Mouse (Mus musculus): ENCODE results near the gene Smc3. TPM values are rescaled to one million over a fixed set of nuclear protein-coding genes. Genes with fewer than 3 reads are reported as not detected.

Gene Smc3
- polyA plus RNA-seq, 1 experiment from 2014 or later: 67.8 TPM

DNA sequence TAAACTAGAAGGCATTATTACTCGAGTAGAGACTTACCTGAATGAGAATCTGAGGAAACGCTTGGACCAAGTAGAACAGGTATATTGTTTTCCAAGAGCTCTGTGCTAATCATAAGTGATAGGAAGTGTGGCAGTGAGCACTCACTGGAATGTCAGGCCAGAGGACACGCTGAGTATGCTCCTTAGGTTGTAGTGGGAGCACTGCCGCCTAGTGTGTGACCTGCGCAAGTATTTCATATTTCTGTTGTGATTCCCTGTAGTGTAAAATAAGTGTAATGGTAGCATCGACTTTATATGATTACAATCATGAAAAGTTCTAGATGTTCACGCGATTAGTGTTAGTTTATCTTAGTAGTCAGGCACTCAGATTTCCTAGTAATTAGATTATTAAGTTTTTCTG is 38.5 kb downstream of the Smc3 start:
- H3K4me2 ChIP-seq (ENCODE audit: low read length): no peak overlapping the region
- DNase-seq (no peak), ATAC-seq (ENCODE audit: low FRiP score, low TSS enrichment) (no peak)
- H3K27me3 ChIP-seq (ENCODE audit: control insufficient read depth, insufficient read depth, low read length): no peaks in the 10 kb centered on the region
- H3K9ac ChIP-seq (replicated peaks; ENCODE audit: low read length): no peak overlapping the region
- no peak overlapping the region for H3K27ac ChIP-seq (replicated peaks; ENCODE audit: low read depth, low read length)
- H3K4me3 ChIP-seq (replicated peaks; ENCODE audit: low read depth, low read length): no peak overlapping the region
- peaks cover 84% of the 10 kb centered on the region for H3K36me3 ChIP-seq (ENCODE audit: control insufficient read depth, insufficient read depth, low read length)
- H3K9me3 ChIP-seq (ENCODE audit: control insufficient read depth, low read length): no peaks in the 10 kb centered on the region
- WGBS: 93% methylated on average over 8 of the region's 8 CpGs
- H3K4me1 ChIP-seq (ENCODE audit: control insufficient read depth, insufficient read depth, low read length): no peaks in the 10 kb centered on the region

DNA sequence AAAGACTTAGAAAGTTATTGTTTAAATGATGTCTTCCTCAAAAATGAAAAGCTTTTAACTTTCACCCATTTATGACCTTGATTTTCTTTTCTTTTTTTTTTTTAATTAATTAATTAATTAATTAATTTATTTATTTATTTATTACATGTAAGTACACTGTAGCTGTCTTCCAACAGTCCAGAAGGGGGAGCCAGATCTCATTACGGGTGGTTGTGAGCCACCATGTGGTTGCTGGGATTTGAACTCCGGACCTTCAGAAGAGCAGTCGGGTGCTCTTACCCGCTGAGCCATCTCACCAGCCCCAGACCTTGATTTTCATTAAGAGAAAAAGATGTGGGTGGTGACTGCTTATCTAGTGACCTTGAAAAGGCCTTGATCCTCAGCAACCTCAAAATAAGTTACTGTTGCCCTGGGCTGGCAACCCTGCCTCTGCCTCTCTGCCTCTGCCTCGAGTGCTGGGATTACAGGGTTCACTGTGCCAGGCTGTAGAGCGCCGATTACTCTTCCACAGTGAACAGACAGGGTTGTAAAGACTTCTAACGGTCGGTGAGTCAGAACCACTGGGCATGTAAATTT is 43.9 kb downstream of the Smc3 start:
- no peak for ATAC-seq (ENCODE audit: low FRiP score, low TSS enrichment)
- no peak for DNase-seq
- no peaks in the 10 kb centered on the region for H3K9me3 ChIP-seq (ENCODE audit: control insufficient read depth, low read length)
- no peaks in the 10 kb centered on the region for H3K4me1 ChIP-seq (ENCODE audit: control insufficient read depth, insufficient read depth, low read length)
- H3K27me3 ChIP-seq (ENCODE audit: control insufficient read depth, insufficient read depth, low read length): no peaks in the 10 kb centered on the region
- 94% methylated on average over 9 of the region's 9 CpGs for WGBS
- H3K4me3 ChIP-seq (replicated peaks; ENCODE audit: low read depth, low read length): no peak overlapping the region
- no peak overlapping the region for H3K9ac ChIP-seq (replicated peaks; ENCODE audit: low read length)
- no peak overlapping the region for H3K27ac ChIP-seq (replicated peaks; ENCODE audit: low read depth, low read length)
- H3K4me2 ChIP-seq (ENCODE audit: low read length): no peak overlapping the region
- peaks cover 70% of the 10 kb centered on the region for H3K36me3 ChIP-seq (ENCODE audit: control insufficient read depth, insufficient read depth, low read length)

DNA sequence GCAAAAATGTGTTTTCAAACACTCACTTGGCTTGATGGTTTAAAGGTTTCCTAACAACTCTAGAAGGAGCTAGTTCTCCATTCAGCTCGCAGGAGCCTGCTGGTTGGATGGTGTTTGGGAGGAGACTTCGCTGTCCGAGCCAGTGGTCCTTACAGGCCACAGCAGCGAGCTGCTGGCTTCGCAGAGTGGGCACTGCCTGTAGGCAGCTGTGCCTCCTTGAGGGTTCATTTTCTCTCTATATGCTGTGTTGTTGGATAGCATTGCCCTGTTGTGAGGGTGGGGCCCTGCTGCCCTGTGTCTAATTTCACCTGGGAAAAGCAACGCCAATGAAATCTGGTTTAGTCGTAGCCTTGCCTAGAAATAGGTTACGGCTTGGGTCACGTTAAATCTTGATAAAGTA is 47.1 kb downstream of the Smc3 start:
- peaks cover 40% of the 10 kb centered on the region for H3K36me3 ChIP-seq (ENCODE audit: control insufficient read depth, insufficient read depth, low read length)
- ATAC-seq (ENCODE audit: low FRiP score, low TSS enrichment) (no peak), DNase-seq (no peak)
- H3K9ac ChIP-seq (replicated peaks; ENCODE audit: low read length): no peak overlapping the region
- 84% methylated on average over 9 of the region's 9 CpGs for WGBS
- no peak overlapping the region for H3K4me2 ChIP-seq (ENCODE audit: low read length)
- H3K27me3 ChIP-seq (ENCODE audit: control insufficient read depth, insufficient read depth, low read length): no peaks in the 10 kb centered on the region
- no peaks in the 10 kb centered on the region for H3K9me3 ChIP-seq (ENCODE audit: control insufficient read depth, low read length)
- H3K27ac ChIP-seq (replicated peaks; ENCODE audit: low read depth, low read length): no peak overlapping the region
- H3K4me3 ChIP-seq (replicated peaks; ENCODE audit: low read depth, low read length): no peak overlapping the region
- H3K4me1 ChIP-seq (ENCODE audit: control insufficient read depth, insufficient read depth, low read length): peaks cover under 1% of the 10 kb centered on the region; the same call in 1 of the 2 replicates

DNA sequence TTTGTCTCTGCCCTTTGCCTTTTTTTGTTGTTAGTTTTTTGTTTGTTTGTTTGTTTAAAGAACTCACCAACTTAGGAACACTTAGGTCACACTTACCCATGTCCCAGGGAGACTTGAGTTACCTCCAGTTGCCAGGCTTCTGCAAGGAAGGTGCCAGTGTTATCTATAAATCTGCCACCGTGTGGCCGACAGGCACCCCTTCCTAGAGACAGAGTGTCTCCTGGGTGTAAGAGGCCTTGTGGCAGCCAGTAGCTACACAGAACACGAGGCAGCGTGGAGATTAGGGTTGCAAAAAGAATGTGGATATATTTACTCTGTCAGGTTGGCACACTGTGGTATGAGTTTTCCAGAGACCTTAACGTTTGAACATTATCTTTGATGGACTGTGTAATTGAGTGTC is 47.9 kb downstream of the Smc3 start:
- peak; percentile 12 for DNase-seq
- WGBS: 55% methylated on average over 5 of the region's 5 CpGs
- H3K27me3 ChIP-seq (ENCODE audit: control insufficient read depth, insufficient read depth, low read length): no peaks in the 10 kb centered on the region
- H3K4me1 ChIP-seq (ENCODE audit: control insufficient read depth, insufficient read depth, low read length): peaks cover 4% of the 10 kb centered on the region; the same call in 1 of the 2 replicates
- H3K9me3 ChIP-seq (ENCODE audit: control insufficient read depth, low read length): no peaks in the 10 kb centered on the region
- H3K9ac ChIP-seq (replicated peaks; ENCODE audit: low read length): no peak overlapping the region
- ATAC-seq (ENCODE audit: low FRiP score, low TSS enrichment): no peak; the same call in 1 of the 2 replicates
- H3K27ac ChIP-seq (replicated peaks; ENCODE audit: low read depth, low read length): no peak overlapping the region
- no peak overlapping the region for H3K4me2 ChIP-seq (ENCODE audit: low read length)
- H3K36me3 ChIP-seq (ENCODE audit: control insufficient read depth, insufficient read depth, low read length): peaks cover 38% of the 10 kb centered on the region
- H3K4me3 ChIP-seq (replicated peaks; ENCODE audit: low read depth, low read length): no peak overlapping the region

DNA sequence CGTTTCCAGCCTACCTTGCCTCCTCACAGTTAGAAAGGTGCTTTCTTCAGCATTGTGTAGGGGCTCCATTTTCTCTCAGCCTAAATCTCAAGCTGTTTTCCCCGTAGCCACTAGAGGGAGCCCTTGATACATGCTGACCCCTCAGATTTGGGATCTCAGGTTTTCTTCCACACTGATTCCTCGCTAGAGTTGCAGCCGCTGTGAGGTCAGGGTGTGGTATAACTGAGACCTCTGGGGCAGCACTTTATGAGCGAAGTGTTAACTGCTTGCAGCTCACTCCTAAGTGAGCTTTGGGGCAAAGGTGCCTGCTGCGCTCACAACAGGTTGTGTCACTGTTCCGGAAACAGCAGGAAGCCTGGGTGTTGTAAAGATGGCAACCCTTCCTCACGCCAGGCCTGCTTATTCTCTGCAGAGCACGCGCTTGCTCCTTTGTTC is 48.6 kb downstream of the Smc3 start:
- Histone ChIP-seq H3K27ac (replicated peaks; ENCODE audit: low read depth, low read length) (no peak overlapping the region), H3K9me3 (ENCODE audit: control insufficient read depth, low read length) (no peaks in the 10 kb centered on the region), H3K9ac (replicated peaks; ENCODE audit: low read length) (no peak overlapping the region), H3K4me1 (ENCODE audit: control insufficient read depth, insufficient read depth, low read length) (peaks cover 5% of the 10 kb centered on the region), H3K27me3 (ENCODE audit: control insufficient read depth, insufficient read depth, low read length) (no peaks in the 10 kb centered on the region), H3K36me3 (ENCODE audit: control insufficient read depth, insufficient read depth, low read length) (peaks cover 30% of the 10 kb centered on the region), H3K4me3 (replicated peaks; ENCODE audit: low read depth, low read length) (no peak overlapping the region), H3K4me2 (ENCODE audit: low read length) (no peak overlapping the region)
- peak; percentile 63; the same call in 1 of the 2 replicates for ATAC-seq (ENCODE audit: low FRiP score, low TSS enrichment)
- DNase-seq: peak; percentile 90
- 33% methylated on average over 10 of the region's 10 CpGs for WGBS

DNA sequence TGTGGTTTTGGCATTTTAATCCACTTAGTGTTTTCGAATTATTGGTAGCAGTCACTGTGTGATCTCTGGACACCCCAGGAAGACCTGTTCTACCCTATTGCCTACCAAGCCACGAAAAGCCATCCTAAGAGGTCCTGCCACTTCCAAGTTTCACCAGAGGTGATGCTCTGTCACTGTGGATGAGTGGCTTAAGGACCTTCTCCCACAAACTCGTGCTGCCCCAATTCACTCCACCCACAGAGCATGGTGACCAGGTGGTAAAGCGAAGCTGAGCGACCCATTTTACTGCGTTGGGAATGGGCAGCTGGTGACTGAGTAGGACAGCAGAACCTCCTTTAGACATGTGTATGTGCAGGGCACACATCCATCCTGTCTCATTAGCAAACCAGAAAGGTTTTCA is 49.2 kb downstream of the Smc3 start:
- no peak overlapping the region for H3K27ac ChIP-seq (replicated peaks; ENCODE audit: low read depth, low read length)
- no peak overlapping the region for H3K4me3 ChIP-seq (replicated peaks; ENCODE audit: low read depth, low read length)
- no peaks in the 10 kb centered on the region for H3K27me3 ChIP-seq (ENCODE audit: control insufficient read depth, insufficient read depth, low read length)
- H3K9ac ChIP-seq (replicated peaks; ENCODE audit: low read length): no peak overlapping the region
- H3K4me2 ChIP-seq (ENCODE audit: low read length): no peak overlapping the region
- H3K36me3 ChIP-seq (ENCODE audit: control insufficient read depth, insufficient read depth, low read length): peaks cover 27% of the 10 kb centered on the region
- DNase-seq (peak; percentile 29), ATAC-seq (ENCODE audit: low FRiP score, low TSS enrichment) (no peak)
- H3K9me3 ChIP-seq (ENCODE audit: control insufficient read depth, low read length): no peaks in the 10 kb centered on the region
- WGBS: 75% methylated on average over 6 of the region's 6 CpGs
- peaks cover 11% of the 10 kb centered on the region for H3K4me1 ChIP-seq (ENCODE audit: control insufficient read depth, insufficient read depth, low read length)

DNA sequence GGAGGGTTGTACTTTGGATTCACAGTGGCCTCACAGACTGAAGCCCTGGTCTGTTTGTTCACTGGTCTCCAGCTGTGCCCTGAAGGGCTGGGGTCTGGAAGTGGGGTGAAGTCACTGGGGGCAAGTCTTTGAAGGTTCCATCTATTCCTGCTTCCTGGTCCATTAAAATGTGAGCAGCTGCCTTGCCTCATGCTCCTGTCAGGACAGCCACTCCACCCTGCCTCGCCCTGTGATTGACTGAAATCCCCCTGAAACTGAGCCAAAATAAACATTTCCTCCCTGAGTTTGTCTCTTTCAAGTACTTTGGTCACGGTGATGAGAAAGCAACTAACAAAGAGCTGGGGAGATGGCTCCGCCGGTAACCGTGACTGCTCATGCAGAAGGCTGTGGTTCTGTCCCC is 49.6 kb downstream of the Smc3 start:
- 45% methylated on average over 5 of the region's 5 CpGs for WGBS
- peaks cover 12% of the 10 kb centered on the region for H3K4me1 ChIP-seq (ENCODE audit: control insufficient read depth, insufficient read depth, low read length)
- no peak for ATAC-seq (ENCODE audit: low FRiP score, low TSS enrichment)

DNA sequence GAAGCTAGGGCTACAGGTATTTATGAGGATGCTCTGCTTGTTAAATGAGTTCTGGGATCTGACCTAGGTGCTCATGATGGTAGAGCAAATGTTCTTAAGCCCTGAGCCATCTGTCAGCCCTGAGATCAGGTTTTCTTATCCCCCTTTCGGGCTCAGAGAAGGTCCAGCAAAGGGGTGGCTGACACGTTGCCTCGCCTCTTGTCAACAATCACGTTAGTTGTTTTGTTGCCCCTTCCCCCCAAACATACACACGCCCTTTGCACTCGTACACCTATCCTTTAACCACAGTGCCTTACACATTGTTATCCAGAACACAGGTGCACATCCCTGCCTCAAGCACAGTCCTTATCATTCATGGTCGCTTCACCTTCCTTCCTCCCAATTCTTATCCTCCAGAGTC is 50.7 kb downstream of the Smc3 start:
- Histone ChIP-seq H3K4me1 (ENCODE audit: control insufficient read depth, insufficient read depth, low read length) (peaks cover 12% of the 10 kb centered on the region), H3K9ac (replicated peaks; ENCODE audit: low read length) (no peak overlapping the region), H3K4me2 (ENCODE audit: low read length) (no peak overlapping the region), H3K4me3 (replicated peaks; ENCODE audit: low read depth, low read length) (no peak overlapping the region), H3K36me3 (ENCODE audit: control insufficient read depth, insufficient read depth, low read length) (peaks cover 14% of the 10 kb centered on the region), H3K27me3 (ENCODE audit: control insufficient read depth, insufficient read depth, low read length) (no peaks in the 10 kb centered on the region), H3K9me3 (ENCODE audit: control insufficient read depth, low read length) (no peaks in the 10 kb centered on the region), H3K27ac (replicated peaks; ENCODE audit: low read depth, low read length) (no peak overlapping the region)
- 87% methylated on average over 7 of the region's 7 CpGs for WGBS
- ATAC-seq (ENCODE audit: low FRiP score, low TSS enrichment) (no peak), DNase-seq (no peak)

More for the DNA sequence above, 49.6 kb downstream of the Smc3 start:
- Histone ChIP-seq H3K9me3 (ENCODE audit: control insufficient read depth, low read length) (no peaks in the 10 kb centered on the region), H3K4me2 (ENCODE audit: low read length) (no peak overlapping the region), H3K27me3 (ENCODE audit: control insufficient read depth, insufficient read depth, low read length) (no peaks in the 10 kb centered on the region), H3K27ac (replicated peaks; ENCODE audit: low read depth, low read length) (no peak overlapping the region), H3K36me3 (ENCODE audit: control insufficient read depth, insufficient read depth, low read length) (peaks cover 24% of the 10 kb centered on the region), H3K4me3 (replicated peaks; ENCODE audit: low read depth, low read length) (no peak overlapping the region), H3K9ac (replicated peaks; ENCODE audit: low read length) (no peak overlapping the region)
- DNase-seq: no peak

DNA sequence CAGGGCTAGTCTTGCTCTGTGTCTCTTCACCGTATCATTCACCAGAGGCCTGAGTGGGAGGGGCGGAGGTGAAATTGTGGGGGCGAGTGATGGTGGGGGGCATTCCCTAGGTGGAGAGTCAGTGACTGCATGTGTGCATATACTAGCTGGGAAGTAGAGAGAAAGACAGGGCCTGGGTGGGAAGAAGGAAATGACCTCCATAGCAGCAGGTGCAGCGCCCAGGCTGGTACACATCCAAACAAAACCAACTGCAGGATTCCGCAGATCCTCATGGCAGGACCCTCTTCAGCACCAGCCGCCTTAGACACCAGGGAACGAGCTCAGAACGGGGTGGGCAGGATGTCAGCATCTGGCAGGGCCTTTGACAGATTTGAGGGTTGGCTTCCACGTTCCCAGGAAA is 52.1 kb downstream of the Smc3 start:
- Histone ChIP-seq H3K4me2 (ENCODE audit: low read length) (no peak overlapping the region), H3K4me3 (replicated peaks; ENCODE audit: low read depth, low read length) (no peak overlapping the region), H3K9ac (replicated peaks; ENCODE audit: low read length) (no peak overlapping the region), H3K4me1 (ENCODE audit: control insufficient read depth, insufficient read depth, low read length) (peaks cover 12% of the 10 kb centered on the region), H3K27ac (replicated peaks; ENCODE audit: low read depth, low read length) (0 out of 2 replicates have a peak overlapping the region, but pooled peaks have one; percentile 5), H3K36me3 (ENCODE audit: control insufficient read depth, insufficient read depth, low read length) (peaks cover 1% of the 10 kb centered on the region; the same call in 1 of the 2 replicates), H3K9me3 (ENCODE audit: control insufficient read depth, low read length) (no peaks in the 10 kb centered on the region), H3K27me3 (ENCODE audit: control insufficient read depth, insufficient read depth, low read length) (no peaks in the 10 kb centered on the region)
- DNase-seq: no peak
- ATAC-seq (ENCODE audit: low FRiP score, low TSS enrichment): no peak
- 50% methylated on average over 9 of the region's 9 CpGs for WGBS
